21 mouse cellular contexts compared by ENCODE assay signal in genomic region chr19:8617904-8618303, GRCm38 (mm10). TPM values are rescaled to one million over a fixed set of nuclear protein-coding genes. Genes with fewer than 3 reads are reported as not detected.
DNase-seq lines count a peak whose midpoint lies in the region; ATAC-seq and TF ChIP-seq lines count a peak whose summit lies in the region.
"Had no signal": no experiment of that assay in that cellular context is flagged by ENCODE, and none has a peak within 500 bp of the region (broad histone marks: within the 10 kb centered on the region; RNA-seq: fewer than 3 reads in every experiment).

TSS of gene Slc22a6 (plus strand) at chr19:8618039.

- TF ChIP-seq CTCF in intestine, postnatal 0 days (IDR thresholded peaks at IDR 0.05; ENCODE audit: low read depth), result no peak

- no peaks in the 10 kb centered on the region for H3K36me3 ChIP-seq in hindbrain, embryonic 11.5 days (ENCODE audit: control insufficient read depth, insufficient read depth, low read length)
- H3K36me3 ChIP-seq in hindbrain, embryonic 13.5 days, result no peaks in the 10 kb centered on the region
- no peaks in the 10 kb centered on the region for H3K36me3 ChIP-seq in kidney, embryonic 14.5 days (ENCODE audit: control insufficient read depth, insufficient read depth, low read length)
- H3K36me3 ChIP-seq in intestine, postnatal 0 days (ENCODE audit: control insufficient read depth, insufficient read depth), result no peaks in the 10 kb centered on the region
- H3K36me3 ChIP-seq: liver, embryonic 15.5 days had no signal

- no peak within 1 kb of the TSS for H3K4me3 ChIP-seq in hindbrain, embryonic 11.5 days (ENCODE audit: low read depth, low read length)
- H3K4me3 ChIP-seq in hindbrain, embryonic 13.5 days, result no peak within 1 kb of the TSS
- H3K4me3 ChIP-seq in kidney, embryonic 14.5 days (ENCODE audit: low read length), result no peak within 1 kb of the TSS
- H3K4me3 ChIP-seq in intestine, postnatal 0 days (ENCODE audit: low read depth, low read length), result no peak within 1 kb of the TSS
- H3K4me3 ChIP-seq: liver, embryonic 15.5 days had no signal

- no peak for ATAC-seq in hindbrain, embryonic 11.5 days (ENCODE audit: low FRiP score)
- ATAC-seq in hindbrain, embryonic 13.5 days (ENCODE audit: low FRiP score), result no peak
- ATAC-seq in kidney, embryonic 14.5 days (ENCODE audit: low FRiP score, low TSS enrichment), result peak; percentile 72; the same call in 1 of the 2 replicates
- ATAC-seq in intestine, postnatal 0 days, result no peak
- ATAC-seq: forebrain, embryonic 16.5 days; hindbrain, embryonic 16.5 days had no signal

- H3K27ac ChIP-seq in hindbrain, embryonic 11.5 days (ENCODE audit: low read depth, low read length), result no peak within 1 kb of the TSS
- H3K27ac ChIP-seq in hindbrain, embryonic 13.5 days, result no peak within 1 kb of the TSS
- no peak within 1 kb of the TSS for H3K27ac ChIP-seq in kidney, embryonic 14.5 days (ENCODE audit: low read depth, low read length)
- H3K27ac ChIP-seq in intestine, postnatal 0 days (ENCODE audit: low read depth, low read length), result no peak within 1 kb of the TSS
- H3K27ac ChIP-seq: liver, embryonic 15.5 days; stomach, postnatal 0 days had no signal

- 11% methylated on average over 7 of the region's 7 CpGs for WGBS in hindbrain, embryonic 11.5 days
- WGBS in hindbrain, embryonic 13.5 days, result 8% methylated on average over 7 of the region's 7 CpGs
- WGBS in kidney, embryonic 14.5 days, result 10% methylated on average over 7 of the region's 7 CpGs
- 48% methylated on average over 7 of the region's 7 CpGs for WGBS in intestine, postnatal 0 days

- peak; percentile 3 for DNase-seq in hindbrain, embryonic 11.5 days (ENCODE audit: low spot score)
- peak; percentile 36 for DNase-seq in embryo, embryonic 9.5 days (ENCODE audit: extremely low spot score)
- DNase-seq in kidney, postnatal 36 days, result peak; percentile 57 to 63
- no peak for DNase-seq in yolk sac, embryonic 10.5 days (ENCODE audit: low spot score)
- no peak for DNase-seq in adrenal gland, postnatal 4 days (ENCODE audit: low spot score in 2 of 2)
- DNase-seq: adrenal gland, postnatal 25 days; cerebellum, adult 8-10 months; gastrocnemius, postnatal 36 days; right cerebral cortex, postnatal 4 days had no signal

- H3K9ac ChIP-seq in hindbrain, embryonic 11.5 days (ENCODE audit: low read depth, low read length), result no peak within 1 kb of the TSS
- no peak within 1 kb of the TSS for H3K9ac ChIP-seq in hindbrain, embryonic 13.5 days
- no peak within 1 kb of the TSS for H3K9ac ChIP-seq in kidney, embryonic 14.5 days (ENCODE audit: low read depth, low read length)
- no peak within 1 kb of the TSS for H3K9ac ChIP-seq in intestine, postnatal 0 days (ENCODE audit: low read depth, low read length)
- H3K9ac ChIP-seq: liver, embryonic 15.5 days had no signal

- no peak within 1 kb of the TSS for H3K4me2 ChIP-seq in hindbrain, embryonic 11.5 days (replicated peaks; ENCODE audit: low read depth, low read length)
- no peak within 1 kb of the TSS for H3K4me2 ChIP-seq in hindbrain, embryonic 13.5 days
- no peak within 1 kb of the TSS for H3K4me2 ChIP-seq in kidney, embryonic 14.5 days (replicated peaks; ENCODE audit: low read depth, low read length)
- no peak within 1 kb of the TSS for H3K4me2 ChIP-seq in intestine, postnatal 0 days (replicated peaks; ENCODE audit: low read depth)
- H3K4me2 ChIP-seq: liver, embryonic 15.5 days had no signal

- no peaks in the 10 kb centered on the region for H3K4me1 ChIP-seq in hindbrain, embryonic 11.5 days (replicated peaks; ENCODE audit: control insufficient read depth, insufficient read depth, low read length)
- H3K4me1 ChIP-seq in hindbrain, embryonic 13.5 days (replicated peaks), result no peaks in the 10 kb centered on the region
- 0 out of 2 replicates have a peak, but pooled peaks cover 3% of the 10 kb centered on the region for H3K4me1 ChIP-seq in kidney, embryonic 14.5 days (ENCODE audit: control insufficient read depth, insufficient read depth, low read length)
- no peaks in the 10 kb centered on the region for H3K4me1 ChIP-seq in intestine, postnatal 0 days (replicated peaks; ENCODE audit: control insufficient read depth, insufficient read depth, low read length)
- H3K4me1 ChIP-seq: liver, embryonic 15.5 days had no signal

- H3K27me3 ChIP-seq in hindbrain, embryonic 11.5 days (ENCODE audit: control insufficient read depth, insufficient read depth, low read length), result no peaks in the 10 kb centered on the region
- no peaks in the 10 kb centered on the region for H3K27me3 ChIP-seq in hindbrain, embryonic 13.5 days
- no peaks in the 10 kb centered on the region for H3K27me3 ChIP-seq in kidney, embryonic 14.5 days (ENCODE audit: control insufficient read depth, insufficient read depth, low read length)
- no peaks in the 10 kb centered on the region for H3K27me3 ChIP-seq in intestine, postnatal 0 days (replicated peaks; ENCODE audit: control insufficient read depth, insufficient read depth, low read length)

- H3K9me3 ChIP-seq in hindbrain, embryonic 11.5 days (ENCODE audit: control insufficient read depth, low read length), result no peaks in the 10 kb centered on the region
- no peaks in the 10 kb centered on the region for H3K9me3 ChIP-seq in hindbrain, embryonic 13.5 days
- no peaks in the 10 kb centered on the region for H3K9me3 ChIP-seq in kidney, embryonic 14.5 days (ENCODE audit: control insufficient read depth, low read length)
- no peaks in the 10 kb centered on the region for H3K9me3 ChIP-seq in intestine, postnatal 0 days (ENCODE audit: control insufficient read depth)
- H3K9me3 ChIP-seq: liver, embryonic 15.5 days had no signal

RNA-seq across cellular contexts. Expression of gene Slc22a6, which starts in this region (rescaled TPM):
- 0.77 and 0.88 TPM in 2 replicates for polyA plus RNA-seq in hindbrain, embryonic 11.5 days (2014; fragmentation: Nextera tagmentation; extraction: Ambion mirVana)
- polyA plus RNA-seq in hindbrain, embryonic 13.5 days (2015; fragmentation: Nextera tagmentation; extraction: Ambion mirVana), result 8.3 and 9.8 TPM in 2 replicates
- 1.2 and 3.2 TPM in 2 replicates for polyA plus RNA-seq in kidney, embryonic 14.5 days (2014; fragmentation: Nextera tagmentation; extraction: Ambion mirVana)
- 0.03 and 0.10 TPM in 2 replicates for polyA plus RNA-seq in intestine, postnatal 0 days (2015; fragmentation: Nextera tagmentation; extraction: Ambion mirVana)
- 1 to 10 TPM in 1 of 2 experiments, under 1 TPM in 1; 0.20 to 7.5 TPM for total RNA-seq in adrenal gland, postnatal 4 days (2021)
- total RNA-seq: adrenal gland, postnatal 25 days; common myeloid progenitor, adult 5-6 weeks; gastrocnemius, postnatal 36 days; heart, adult 8-10 months; monocyte, adult 5-6 weeks had no signal
- polyA plus RNA-seq: heart, embryonic 16.5 days; lung, embryonic 16.5 days; stomach, postnatal 0 days had no signal

Comparison
In these comparisons a context has a peak if more than half of its experiments do, and no peak if none do; other contexts are left out.
1. Peak in DNase-seq in hindbrain, embryonic 11.5 days; RNA of the gene not detected or under 1 TPM.
2. DNase-seq: peak in embryo, embryonic 9.5 days (single experiment) and kidney, postnatal 36 days (2 of 2); none in yolk sac, embryonic 10.5 days (single experiment) and adrenal gland, postnatal 4 days (0 of 2).